Mouse (Mus musculus) forebrain, postnatal 0 days (tissue): ENCODE measurements around the gene Trim27. TPM values are rescaled to one million over a fixed set of nuclear protein-coding genes. Genes with fewer than 3 reads are reported as not detected.

ENCODE experiments used
- ATAC-seq: fragments of 200-750 bp; cut with Nextera tagmentation; 2 replicates; pipeline ENCODE4 v1.8.0; 2017; ENCODE audit warnings: mild to moderate bottlenecking, moderate library complexity
- DNase-seq: peaks from one replicate; pipeline ENCODE4 v3.0.0-alpha.2; 2015
- H3K27ac ChIP-seq: fragments of 300-500 bp; sonication (generic); 2 replicates; pipeline ENCODE4 v1.5.1; 2014; ENCODE audit warnings: low read depth, mild to moderate bottlenecking, antibody characterized with exemption, low read length, moderate library complexity, mixed read lengths
- H3K27me3 ChIP-seq: fragments of 300-500 bp; sonication (generic); 2 replicates; pipeline ENCODE4 v1.6.1; 2014; ENCODE audit warnings: mild to moderate bottlenecking, low read length, mixed read lengths; ENCODE audit not compliant: insufficient read depth
- H3K36me3 ChIP-seq: fragments of 300-500 bp; sonication (generic); 2 replicates; pipeline ENCODE4 v1.6.1; 2014; ENCODE audit warnings: mild to moderate bottlenecking, moderate library complexity; ENCODE audit not compliant: insufficient read depth
- H3K4me1 ChIP-seq: fragments of 300-500 bp; sonication (generic); 2 replicates; pipeline ENCODE4 v1.6.1; 2014; ENCODE audit warnings: antibody characterized with exemption; ENCODE audit not compliant: insufficient read depth
- H3K4me2 ChIP-seq: fragments of 300-500 bp; sonication (generic); 2 replicates; pipeline ENCODE4 v1.6.1; 2014; ENCODE audit warnings: low read depth, mild to moderate bottlenecking, moderate library complexity
- H3K4me3 ChIP-seq: fragments of 300-500 bp; sonication (generic); 2 replicates; pipeline ENCODE4 v1.5.1; 2014; ENCODE audit warnings: low read depth, low read length, mixed read lengths
- H3K9ac ChIP-seq: fragments of 300-500 bp; sonication (generic); 2 replicates; pipeline ENCODE4 v1.6.1; 2014; ENCODE audit warnings: mild to moderate bottlenecking
- H3K9me3 ChIP-seq: fragments of 300-500 bp; sonication (generic); 2 replicates; pipeline ENCODE4 v1.6.1; 2016; ENCODE audit warnings: low read length
- CTCF ChIP-seq: sonication (generic); IDR thresholded peaks from 2 replicates; pipeline ENCODE4 v1.5.1; 2016; ENCODE audit warnings: antibody characterized with exemption, control low read depth, low read depth
- WGBS: fragments of 180-500 bp; shearing (Covaris S2); extraction: QIAGEN DNeasy Blood & Tissue Kit; methylation state at CpG from one replicate; pipeline ENCODE4 v1.1.7; 2014; 5-methylcytosine and 5-hydroxymethylcytosine counted together
- polyA plus RNA-seq: library from polyadenylated mRNA; unstranded; fragments of >200 nt; fragmentation: Nextera tagmentation; extraction: Ambion mirVana; gene quantifications from 2 replicates; pipeline ENCODE4 v1.2.1, GENCODE M21; 2015
- total RNA-seq: library from RNA; depleted of rRNA; stranded (reverse); fragments of >200 nt; gene quantifications from 2 replicates; pipeline ENCODE4 v1.2.3, GENCODE M21; 2014

The Trim27 gene
- total and polyA plus RNA-seq, 2 experiments from 2014 or later, result 85.3 to 90.9 TPM

DNA sequence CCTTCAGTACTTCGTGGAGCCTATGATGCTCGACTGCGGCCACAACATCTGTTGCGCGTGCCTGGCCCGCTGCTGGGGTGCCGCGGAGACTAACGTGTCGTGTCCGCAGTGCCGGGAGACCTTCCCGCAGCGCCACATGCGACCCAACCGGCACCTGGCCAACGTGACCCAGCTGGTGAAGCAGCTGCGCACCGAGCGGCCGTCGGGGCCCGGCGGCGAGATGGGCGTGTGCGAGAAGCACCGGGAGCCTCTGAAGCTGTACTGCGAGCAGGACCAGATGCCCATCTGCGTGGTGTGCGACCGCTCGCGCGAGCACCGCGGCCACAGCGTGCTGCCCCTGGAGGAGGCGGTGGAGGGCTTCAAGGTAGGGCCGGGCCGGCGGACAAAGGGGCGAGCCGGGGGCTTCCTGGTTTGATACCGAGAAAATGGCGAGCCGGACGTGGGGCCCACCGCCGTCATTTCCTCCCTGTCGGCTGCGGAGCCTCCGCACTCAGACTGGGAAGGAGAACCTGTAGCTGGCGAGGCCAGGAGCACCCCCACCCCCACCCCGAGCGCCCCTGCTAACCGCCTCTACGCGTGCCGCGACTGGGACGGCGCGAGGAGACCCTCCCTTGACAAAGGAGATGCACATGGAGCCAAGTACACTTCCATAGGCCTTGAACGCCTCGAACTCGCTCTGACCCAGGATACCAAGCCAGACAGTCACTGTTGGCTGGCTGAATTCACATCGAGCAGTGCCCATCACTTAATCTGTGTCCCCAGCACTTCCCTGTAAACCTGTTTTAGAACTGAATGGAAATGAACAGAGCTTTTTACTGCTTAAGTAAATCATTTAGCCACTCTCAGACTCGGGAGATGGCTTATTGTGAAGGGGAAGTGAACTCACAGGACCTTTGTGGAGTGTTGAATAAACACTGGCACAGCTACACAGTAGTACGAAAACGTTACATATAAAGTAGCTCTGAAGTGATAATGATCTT lies 1.6 kb downstream of the Trim27 start:
- H3K4me1 ChIP-seq, result peaks cover 13% of the 10 kb centered on the region
- 2% methylated on average over 70 of the region's 71 CpGs for WGBS

DNA sequence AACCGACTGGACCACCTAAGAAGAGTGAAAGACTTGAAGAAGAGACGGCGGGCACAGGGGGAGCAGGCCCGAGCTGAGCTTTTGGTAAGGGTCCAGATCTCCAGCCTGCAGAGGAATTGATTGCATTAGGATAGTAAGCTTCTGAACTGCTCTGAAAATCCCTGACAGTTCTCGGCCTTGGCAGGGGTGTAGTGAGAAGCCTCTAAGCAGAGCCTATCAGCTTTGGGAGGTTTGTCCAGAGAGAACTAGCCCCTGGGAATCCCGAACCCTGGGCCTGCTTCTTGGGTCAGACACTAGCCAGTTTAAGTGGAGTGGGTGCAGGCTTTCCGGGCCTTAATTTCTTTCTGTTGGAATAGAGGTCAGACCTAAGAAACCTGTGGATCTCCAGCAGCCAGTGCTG lies 2.8 kb downstream of the Trim27 start:
- 62% methylated on average over 7 of the region's 7 CpGs for WGBS
- Histone ChIP-seq H3K9ac (no peak overlapping the region), H3K27ac (no peak overlapping the region), H3K9me3 (no peaks in the 10 kb centered on the region), H3K4me1 (peaks cover 13% of the 10 kb centered on the region), H3K4me2 (peak overlapping the region; percentile 76), H3K36me3 (peaks cover 36% of the 10 kb centered on the region), H3K27me3 (no peaks in the 10 kb centered on the region), H3K4me3 (no peak overlapping the region; the same call in 1 of the 2 replicates)
- DNase-seq (no peak), ATAC-seq (no peak)
- no peak for TF ChIP-seq CTCF

More for the DNA sequence above, 1.6 kb downstream of the Trim27 start:
- no peaks in the 10 kb centered on the region for H3K27me3 ChIP-seq
- H3K9ac ChIP-seq, result peak overlapping the region; percentile 83
- no peak for TF ChIP-seq CTCF
- no peaks in the 10 kb centered on the region for H3K9me3 ChIP-seq
- H3K4me3 ChIP-seq, result peak overlapping the region; percentile 81
- peak overlapping the region; percentile 76 for H3K4me2 ChIP-seq
- peaks cover 27% of the 10 kb centered on the region for H3K36me3 ChIP-seq
- H3K27ac ChIP-seq, result peak overlapping the region; percentile 88
- peak; percentile 64 for DNase-seq
- peak; percentile 50 for ATAC-seq

DNA sequence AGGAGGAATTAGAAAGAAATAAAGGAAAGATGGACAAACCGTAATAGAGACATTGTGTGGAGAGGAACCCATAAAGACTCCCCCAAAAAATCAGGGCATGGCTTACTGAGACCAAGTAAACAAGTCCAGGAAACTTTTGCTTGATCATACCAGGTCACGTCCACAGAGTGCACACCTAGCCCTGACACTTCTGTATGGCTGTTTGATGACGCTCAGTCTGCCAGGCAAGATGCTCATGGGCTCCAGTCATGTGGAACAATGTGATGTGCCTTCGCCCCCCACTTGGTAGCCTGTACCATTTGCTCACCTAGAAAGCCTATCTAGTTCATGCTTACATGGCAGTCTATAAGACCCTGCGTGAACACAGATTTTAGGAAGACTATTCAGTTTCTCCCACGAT lies 3.8 kb downstream of the Trim27 start:
- 91% methylated on average over 6 of the region's 6 CpGs for WGBS
- Histone ChIP-seq H3K4me3 (no peak overlapping the region), H3K4me1 (peaks cover 13% of the 10 kb centered on the region), H3K4me2 (no peak overlapping the region), H3K9me3 (no peaks in the 10 kb centered on the region), H3K36me3 (peaks cover 47% of the 10 kb centered on the region), H3K9ac (no peak overlapping the region), H3K27ac (no peak overlapping the region), H3K27me3 (no peaks in the 10 kb centered on the region)
- ATAC-seq, result no peak
- DNase-seq, result no peak
- no peak for TF ChIP-seq CTCF

DNA sequence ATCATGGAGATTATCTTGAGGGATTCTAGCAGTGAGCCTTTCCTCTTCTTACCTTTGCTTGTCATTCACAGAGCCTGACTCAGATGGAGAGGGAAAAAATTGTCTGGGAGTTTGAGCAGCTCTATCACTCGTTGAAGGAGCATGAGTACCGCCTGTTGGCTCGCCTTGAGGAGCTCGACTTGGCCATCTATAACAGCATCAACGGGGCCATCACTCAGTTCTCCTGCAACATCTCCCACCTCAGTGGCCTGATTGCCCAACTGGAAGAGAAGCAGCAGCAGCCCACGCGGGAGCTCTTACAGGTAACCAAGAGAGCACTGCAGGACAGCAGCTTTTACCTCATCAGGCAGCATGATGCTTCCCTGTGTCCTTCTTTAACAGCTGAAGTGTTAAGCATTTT lies 4.4 kb downstream of the Trim27 start:
- peaks cover 13% of the 10 kb centered on the region for H3K4me1 ChIP-seq
- H3K9ac ChIP-seq, result no peak overlapping the region
- peaks cover 52% of the 10 kb centered on the region for H3K36me3 ChIP-seq
- TF ChIP-seq CTCF, result no peak
- H3K27me3 ChIP-seq, result no peaks in the 10 kb centered on the region
- no peak overlapping the region for H3K4me2 ChIP-seq
- no peaks in the 10 kb centered on the region for H3K9me3 ChIP-seq
- 92% methylated on average over 7 of the region's 7 CpGs for WGBS
- no peak overlapping the region for H3K4me3 ChIP-seq
- ATAC-seq (no peak), DNase-seq (no peak)
- no peak overlapping the region for H3K27ac ChIP-seq

DNA sequence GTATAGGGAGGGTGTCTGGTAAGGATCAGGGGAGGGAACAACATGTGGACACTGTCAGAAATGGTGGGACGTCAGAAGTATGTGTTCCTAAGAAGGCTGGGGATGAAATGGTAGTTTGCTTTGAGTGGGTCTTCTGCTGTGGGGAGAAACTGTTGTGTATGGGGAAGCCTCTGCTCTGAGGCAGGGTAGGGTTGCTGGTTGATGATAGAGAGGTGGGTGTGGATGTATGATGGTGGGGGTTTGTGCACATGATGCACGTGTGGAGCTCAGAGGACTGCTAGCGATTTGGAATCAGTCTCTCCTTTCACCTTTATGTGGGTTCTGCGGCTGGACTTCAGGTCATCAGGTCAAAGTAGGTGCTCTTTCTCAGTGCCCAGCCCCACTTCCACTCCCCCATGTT lies 6.3 kb downstream of the Trim27 start:
- Histone ChIP-seq H3K4me2 (no peak overlapping the region), H3K9me3 (no peaks in the 10 kb centered on the region), H3K9ac (no peak overlapping the region), H3K36me3 (peaks cover 70% of the 10 kb centered on the region), H3K4me1 (peaks cover 13% of the 10 kb centered on the region), H3K27ac (no peak overlapping the region), H3K4me3 (no peak overlapping the region), H3K27me3 (no peaks in the 10 kb centered on the region)
- WGBS, result 88% methylated on average over 4 of the region's 4 CpGs
- DNase-seq, result no peak
- no peak for TF ChIP-seq CTCF
- no peak for ATAC-seq

DNA sequence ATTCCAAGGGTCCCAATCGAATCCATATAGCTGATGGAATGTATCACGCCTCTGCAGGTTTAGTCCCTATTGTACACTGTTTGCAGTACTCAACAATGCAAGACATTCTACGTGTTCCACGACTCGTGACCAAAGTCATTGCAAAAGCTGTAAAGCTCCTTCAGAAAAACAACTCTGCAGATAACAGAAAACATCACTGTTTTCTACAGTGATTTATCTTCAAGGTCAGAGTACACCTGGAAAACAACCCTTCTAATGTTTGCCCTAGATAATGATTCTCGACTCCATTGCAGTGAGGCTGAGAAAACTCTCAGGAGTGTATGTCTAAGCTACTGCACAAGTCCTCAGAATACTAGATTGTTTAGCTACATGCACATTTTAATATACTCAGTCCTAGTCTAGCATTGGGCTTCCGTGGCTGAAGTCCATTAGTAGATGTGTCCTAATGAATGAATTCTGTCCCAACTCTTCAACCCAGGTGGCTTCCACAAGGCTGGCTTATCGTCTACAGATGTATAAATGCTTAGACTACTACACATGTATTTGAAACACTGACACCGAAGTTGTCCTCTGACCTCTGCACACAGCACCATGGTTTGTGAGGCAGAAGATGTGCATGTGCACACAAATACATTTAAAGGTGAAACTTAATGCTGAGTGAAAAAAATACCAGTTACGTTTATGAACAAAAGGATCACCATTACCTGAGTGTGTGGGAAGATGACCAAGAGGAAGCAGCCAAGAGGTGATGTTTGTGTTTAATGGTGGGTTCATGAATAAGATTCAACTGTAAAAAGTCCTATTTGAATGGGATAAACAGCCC lies 16.4 kb downstream of the Trim27 start:
- Histone ChIP-seq H3K4me1 (no peaks in the 10 kb centered on the region), H3K36me3 (peaks cover 37% of the 10 kb centered on the region), H3K9ac (no peak overlapping the region), H3K4me3 (no peak overlapping the region), H3K9me3 (no peaks in the 10 kb centered on the region), H3K27me3 (no peaks in the 10 kb centered on the region), H3K4me2 (no peak overlapping the region), H3K27ac (no peak overlapping the region)
- no peak for ATAC-seq
- DNase-seq, result no peak
- 89% methylated on average over 10 of the region's 10 CpGs for WGBS
- TF ChIP-seq CTCF, result no peak
